Mouse (Mus musculus): Measurements from ENCODE around the gene Akap13. TPM values are rescaled to one million over a fixed set of nuclear protein-coding genes. Genes with fewer than 3 reads are reported as not detected.

Gene Akap13
- polyA plus RNA-seq, 1 experiment from 2014 or later: 33.4 TPM

- H3K27me3 ChIP-seq: no peaks in the 10 kb centered on the region
- no peak overlapping the region for H3K27ac ChIP-seq
- no peaks in the 10 kb centered on the region for H3K36me3 ChIP-seq
- no peak for DNase-seq
- no peak overlapping the region for H3K4me3 ChIP-seq (replicated peaks)
- H3K9ac ChIP-seq: no peak overlapping the region
- no peak overlapping the region for H3K4me2 ChIP-seq
- no peaks in the 10 kb centered on the region for H3K9me3 ChIP-seq (replicated peaks)
- H3K4me1 ChIP-seq (replicated peaks): peaks cover 8% of the 10 kb centered on the region
- 67% methylated on average over 3 of the region's 3 CpGs for WGBS (ENCODE audit: insufficient replicate concordance)
- ATAC-seq (ENCODE audit: low read depth): no peak
Measured at GRCm38 (mm10) chr7:75522226-75522625, 66.9 kb downstream of the Akap13 start.

DNA sequence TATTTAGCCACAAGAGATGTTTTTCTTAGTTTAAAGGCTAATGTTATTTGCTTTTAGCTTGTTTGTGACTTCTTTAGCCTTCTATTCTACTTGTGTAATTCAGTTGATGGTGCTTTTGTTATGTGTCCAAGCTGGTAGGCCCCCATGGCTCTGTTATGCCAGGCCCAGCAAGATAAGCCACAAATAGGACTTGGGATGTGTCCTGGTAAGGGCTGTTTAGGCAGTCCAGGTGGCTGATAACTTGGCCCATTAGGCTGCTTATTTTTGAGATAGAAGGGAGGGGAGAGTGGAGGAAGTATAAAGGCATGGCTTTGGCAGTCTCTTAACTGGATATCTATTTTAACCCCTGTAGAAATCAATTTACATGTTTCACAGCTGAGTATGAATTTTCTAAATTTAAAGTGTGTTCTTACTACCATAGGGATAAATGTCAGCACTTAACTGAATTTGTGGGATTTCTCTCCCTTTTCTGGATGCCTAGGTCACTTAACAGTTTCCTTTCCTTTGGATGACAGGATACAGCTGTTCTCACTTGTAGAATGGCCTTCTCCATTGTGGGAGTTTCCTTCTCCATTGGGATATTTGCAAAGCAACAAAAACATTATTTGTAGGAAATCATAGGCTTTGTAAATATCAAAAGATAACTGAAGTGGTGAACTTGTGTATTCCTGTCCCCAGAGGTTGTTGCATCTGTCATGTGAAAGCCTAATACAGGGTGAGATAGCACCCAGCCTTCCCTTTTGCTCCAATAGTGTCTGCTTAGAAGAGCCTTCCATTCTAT is 69.6 kb downstream of the Akap13 start:
- ATAC-seq (ENCODE audit: low read depth) (0 out of 2 replicates have a peak, but pooled peaks have one; percentile 45), DNase-seq (no peak)
- no peak overlapping the region for H3K4me3 ChIP-seq (replicated peaks)
- H3K4me1 ChIP-seq (replicated peaks): peaks cover 14% of the 10 kb centered on the region
- H3K36me3 ChIP-seq: no peaks in the 10 kb centered on the region
- H3K9ac ChIP-seq: no peak overlapping the region
- H3K27ac ChIP-seq: no peak overlapping the region
- no peaks in the 10 kb centered on the region for H3K27me3 ChIP-seq
- no peaks in the 10 kb centered on the region for H3K9me3 ChIP-seq (replicated peaks)
- H3K4me2 ChIP-seq: no peak overlapping the region

GRCm38 (mm10) chr7:75525716-75526401 is 70.5 kb downstream of the Akap13 start:
- WGBS (ENCODE audit: insufficient replicate concordance): 71% methylated on average over 4 of the region's 4 CpGs

DNA sequence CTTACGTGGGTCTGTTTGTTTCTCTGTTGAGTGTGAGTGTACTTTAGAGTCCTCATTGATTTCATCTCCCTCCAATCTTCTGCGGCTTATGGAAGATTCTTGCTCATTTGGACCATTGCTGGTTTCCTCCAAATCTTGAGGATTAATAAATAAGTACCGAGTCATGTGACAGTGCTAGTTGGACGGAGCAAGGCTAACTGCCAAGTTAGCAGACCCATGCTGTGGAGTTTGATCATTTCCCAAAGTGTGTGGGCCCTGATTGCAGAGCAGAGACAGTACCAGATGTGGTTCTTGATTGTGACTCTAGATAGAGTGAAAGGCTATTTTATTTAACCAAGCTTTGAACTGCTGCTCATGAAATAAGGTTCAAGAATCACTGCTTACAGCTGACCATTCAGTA is 73.4 kb downstream of the Akap13 start:
- Histone ChIP-seq H3K9ac (no peak overlapping the region), H3K36me3 (no peaks in the 10 kb centered on the region), H3K4me3 (replicated peaks) (no peak overlapping the region), H3K27ac (no peak overlapping the region), H3K9me3 (replicated peaks) (no peaks in the 10 kb centered on the region), H3K27me3 (no peaks in the 10 kb centered on the region), H3K4me2 (no peak overlapping the region), H3K4me1 (replicated peaks) (peaks cover 14% of the 10 kb centered on the region)
- DNase-seq (no peak), ATAC-seq (ENCODE audit: low read depth) (no peak)
- WGBS (ENCODE audit: insufficient replicate concordance): 68% methylated on average over 4 of the region's 4 CpGs

More at GRCm38 (mm10) chr7:75525716-75526401, 70.5 kb downstream of the Akap13 start:
- Histone ChIP-seq H3K4me1 (replicated peaks) (peaks cover 14% of the 10 kb centered on the region), H3K36me3 (no peaks in the 10 kb centered on the region), H3K9me3 (replicated peaks) (no peaks in the 10 kb centered on the region), H3K9ac (no peak overlapping the region), H3K4me3 (replicated peaks) (no peak overlapping the region), H3K27me3 (no peaks in the 10 kb centered on the region), H3K27ac (no peak overlapping the region), H3K4me2 (no peak overlapping the region)
- DNase-seq (no peak), ATAC-seq (ENCODE audit: low read depth) (no peak)

DNA sequence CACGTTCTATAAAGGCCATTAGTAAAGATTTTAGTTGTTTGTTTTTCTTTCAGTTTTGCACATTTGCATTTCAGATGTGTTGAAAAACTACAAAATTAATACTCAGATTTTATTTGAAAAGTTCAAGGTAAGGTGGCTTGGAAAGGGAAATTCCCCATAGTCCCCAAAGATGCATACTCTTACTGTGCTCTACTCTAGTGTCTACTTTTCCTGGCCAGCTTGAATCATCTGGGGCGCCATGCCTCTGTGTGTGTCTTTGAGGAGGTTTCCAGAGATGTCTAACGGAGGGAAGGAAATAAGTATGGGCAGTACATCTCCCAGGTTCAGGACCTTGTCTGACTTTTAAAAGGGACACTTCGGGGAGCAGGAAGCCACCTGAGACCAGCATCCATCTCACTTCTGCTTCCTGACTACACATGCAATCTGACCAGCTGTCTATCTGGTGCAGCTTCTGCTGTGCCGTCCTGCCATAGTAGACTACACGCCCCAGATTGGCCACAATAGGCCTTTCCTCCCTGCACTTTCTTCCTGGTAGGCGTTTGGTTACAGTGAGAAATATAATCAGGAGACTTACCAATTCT is 74.6 kb downstream of the Akap13 start:
- no peaks in the 10 kb centered on the region for H3K27me3 ChIP-seq
- no peaks in the 10 kb centered on the region for H3K36me3 ChIP-seq
- no peak overlapping the region for H3K4me2 ChIP-seq
- no peak overlapping the region for H3K4me3 ChIP-seq (replicated peaks)
- H3K9ac ChIP-seq: no peak overlapping the region
- H3K4me1 ChIP-seq (replicated peaks): peaks cover 11% of the 10 kb centered on the region
- no peak for ATAC-seq (ENCODE audit: low read depth)
- no peak for DNase-seq
- WGBS (ENCODE audit: insufficient replicate concordance): 49% methylated on average over 7 of the region's 7 CpGs
- H3K27ac ChIP-seq: no peak overlapping the region
- no peaks in the 10 kb centered on the region for H3K9me3 ChIP-seq (replicated peaks)

DNA sequence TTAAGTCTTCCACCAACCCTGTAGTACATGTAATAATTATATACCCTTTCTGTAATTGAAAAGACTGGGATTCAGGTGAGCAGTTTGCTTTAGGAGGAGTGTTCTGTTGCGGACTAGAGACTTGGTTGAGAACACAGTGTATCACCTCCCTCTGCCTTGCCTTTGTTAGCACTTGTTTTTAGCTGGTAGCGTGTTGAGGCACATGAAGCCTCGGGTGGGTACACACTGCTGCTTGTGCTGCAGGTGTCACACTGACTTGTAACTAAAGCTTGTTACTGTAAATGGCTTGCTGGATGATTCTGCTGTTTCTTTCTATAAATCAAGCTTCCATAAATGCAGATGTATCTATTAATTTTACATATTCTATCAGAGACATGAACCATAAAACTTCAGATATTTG is 75.3 kb downstream of the Akap13 start:
- DNase-seq: no peak
- Histone ChIP-seq H3K4me3 (replicated peaks) (no peak overlapping the region), H3K27me3 (no peaks in the 10 kb centered on the region), H3K4me1 (replicated peaks) (peaks cover 6% of the 10 kb centered on the region; the same call in 1 of the 2 replicates), H3K4me2 (no peak overlapping the region), H3K36me3 (no peaks in the 10 kb centered on the region), H3K9me3 (replicated peaks) (no peaks in the 10 kb centered on the region), H3K27ac (no peak overlapping the region), H3K9ac (no peak overlapping the region)
- ATAC-seq (ENCODE audit: low read depth): no peak
- WGBS (ENCODE audit: insufficient replicate concordance): 70% methylated on average over 3 of the region's 3 CpGs

DNA sequence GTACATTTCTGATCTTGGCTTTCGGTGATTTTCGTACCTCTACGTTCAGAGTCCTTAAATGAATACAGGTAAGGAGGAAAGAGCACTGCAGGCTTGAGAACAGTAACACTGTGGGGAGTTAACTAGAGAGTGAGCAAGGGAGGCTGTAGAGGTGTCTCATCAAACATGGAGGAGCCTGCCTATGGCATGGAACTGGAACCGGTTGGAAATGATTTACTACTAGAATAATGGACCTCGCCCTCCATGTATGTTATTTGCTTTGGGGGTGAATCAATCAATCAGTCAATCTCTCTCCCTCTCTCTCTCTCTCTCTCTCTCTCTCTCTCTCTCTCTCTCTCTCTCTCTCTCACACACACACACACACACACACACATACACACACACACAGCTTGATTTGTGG is 77.7 kb downstream of the Akap13 start:
- H3K4me1 ChIP-seq (replicated peaks): peaks cover 6% of the 10 kb centered on the region; the same call in 1 of the 2 replicates
- no peak for ATAC-seq (ENCODE audit: low read depth)
- no peak for DNase-seq

GRCm38 (mm10) chr7:75536298-75536697 is 81.0 kb downstream of the Akap13 start:
- ATAC-seq (ENCODE audit: low read depth) (no peak), DNase-seq (no peak)
- Histone ChIP-seq H3K4me3 (replicated peaks) (no peak overlapping the region), H3K9ac (no peak overlapping the region), H3K4me1 (replicated peaks) (no peaks in the 10 kb centered on the region), H3K9me3 (replicated peaks) (no peaks in the 10 kb centered on the region), H3K4me2 (no peak overlapping the region), H3K36me3 (no peaks in the 10 kb centered on the region), H3K27me3 (no peaks in the 10 kb centered on the region), H3K27ac (no peak overlapping the region)
- 69% methylated on average over 5 of the region's 5 CpGs for whole genome bisulfite sequencing (ENCODE audit: insufficient replicate concordance)

More for the DNA sequence above, 77.7 kb downstream of the Akap13 start:
- Histone ChIP-seq H3K27ac (no peak overlapping the region), H3K9me3 (replicated peaks) (no peaks in the 10 kb centered on the region), H3K36me3 (no peaks in the 10 kb centered on the region), H3K4me3 (replicated peaks) (no peak overlapping the region), H3K27me3 (no peaks in the 10 kb centered on the region), H3K9ac (no peak overlapping the region), H3K4me2 (no peak overlapping the region)
- WGBS (ENCODE audit: insufficient replicate concordance): 76% methylated on average over 5 of the region's 5 CpGs

GRCm38 (mm10) chr7:75537567-75537966 is 82.2 kb downstream of the Akap13 start:
- Histone ChIP-seq H3K9me3 (replicated peaks) (no peaks in the 10 kb centered on the region), H3K27me3 (no peaks in the 10 kb centered on the region), H3K4me1 (replicated peaks) (no peaks in the 10 kb centered on the region), H3K27ac (no peak overlapping the region), H3K36me3 (no peaks in the 10 kb centered on the region), H3K9ac (no peak overlapping the region), H3K4me3 (replicated peaks) (no peak overlapping the region), H3K4me2 (no peak overlapping the region)
- WGBS (ENCODE audit: insufficient replicate concordance): 47% methylated on average over 2 of the region's 2 CpGs
- no peak for ATAC-seq (ENCODE audit: low read depth)
- no peak for DNase-seq

DNA sequence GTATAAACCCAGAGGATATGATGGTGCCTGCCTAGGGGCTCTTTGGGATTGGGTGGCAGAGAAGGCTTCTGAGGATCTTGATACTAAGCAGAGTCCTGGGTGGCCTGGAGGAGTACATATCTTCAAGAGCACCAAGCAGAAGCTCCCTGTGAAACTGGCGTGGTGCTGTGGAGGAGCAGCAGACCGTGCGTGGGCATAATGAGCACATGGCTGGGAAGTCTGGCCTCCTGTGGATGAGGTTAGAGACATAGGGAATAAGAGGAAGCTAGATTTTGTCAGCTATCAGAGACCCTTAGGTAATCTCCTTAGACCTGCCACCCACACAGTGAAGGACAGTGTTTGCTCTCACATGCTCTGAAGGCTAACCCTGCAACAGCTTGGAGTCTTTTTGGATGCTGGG is 83.2 kb downstream of the Akap13 start:
- Histone ChIP-seq H3K4me3 (replicated peaks) (no peak overlapping the region), H3K4me1 (replicated peaks) (no peaks in the 10 kb centered on the region), H3K36me3 (no peaks in the 10 kb centered on the region), H3K9me3 (replicated peaks) (no peaks in the 10 kb centered on the region), H3K4me2 (no peak overlapping the region), H3K27me3 (no peaks in the 10 kb centered on the region), H3K9ac (no peak overlapping the region), H3K27ac (no peak overlapping the region)
- 69% methylated on average over 3 of the region's 3 CpGs for WGBS (ENCODE audit: insufficient replicate concordance)
- DNase-seq (no peak), ATAC-seq (ENCODE audit: low read depth) (no peak)

DNA sequence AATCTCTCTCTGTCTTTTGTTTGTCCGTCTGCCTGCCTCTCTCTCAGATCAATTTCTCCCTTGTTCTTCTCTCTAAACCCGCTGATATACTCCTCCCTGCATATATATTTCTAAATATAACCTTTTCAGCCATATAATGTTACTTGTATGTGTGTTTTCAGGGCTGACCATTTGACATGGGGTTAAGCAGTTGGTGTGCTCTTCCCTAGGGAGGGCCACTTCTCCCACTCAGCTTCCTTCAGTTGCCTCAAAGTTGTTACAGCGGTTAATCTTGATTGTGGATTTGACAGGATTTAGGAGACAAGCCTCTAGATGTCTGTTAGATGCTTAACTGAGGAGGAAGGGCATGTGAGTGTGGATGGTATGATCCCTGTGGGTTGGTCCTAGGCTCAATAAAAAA is 83.8 kb downstream of the Akap13 start:
- no peak overlapping the region for H3K27ac ChIP-seq
- no peaks in the 10 kb centered on the region for H3K27me3 ChIP-seq
- no peaks in the 10 kb centered on the region for H3K36me3 ChIP-seq
- H3K9me3 ChIP-seq (replicated peaks): no peaks in the 10 kb centered on the region
- no peak overlapping the region for H3K4me2 ChIP-seq
- no peak overlapping the region for H3K9ac ChIP-seq
- no peaks in the 10 kb centered on the region for H3K4me1 ChIP-seq (replicated peaks)
- DNase-seq: no peak
- H3K4me3 ChIP-seq (replicated peaks): no peak overlapping the region
- WGBS (ENCODE audit: insufficient replicate concordance): 63% methylated on average over 3 of the region's 3 CpGs
- no peak for ATAC-seq (ENCODE audit: low read depth)

Data from liver, embryonic 13.5 days (tissue).